ENCODE assay signal across 9 mouse cellular contexts in the genomic region with DNA sequence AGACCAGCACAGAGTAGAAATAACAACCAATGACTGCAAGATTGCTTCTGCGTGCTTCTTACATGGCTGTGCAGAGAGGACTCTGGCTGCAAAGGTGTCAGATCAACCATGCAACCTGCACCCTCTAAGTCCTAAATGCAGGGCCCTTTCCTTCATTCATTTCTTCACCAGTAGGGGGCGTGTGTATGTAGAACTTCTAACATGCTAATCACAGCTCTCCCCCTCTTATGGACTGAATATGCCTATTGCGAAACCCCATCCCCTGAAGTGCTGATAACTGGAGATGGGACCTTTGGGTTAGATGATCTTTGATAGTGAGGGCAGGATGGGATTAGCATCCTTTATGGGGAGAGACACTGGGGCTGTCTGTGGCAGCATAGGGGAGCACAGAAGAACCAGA.
DNase-seq lines count a peak whose midpoint lies in the region; ATAC-seq and TF ChIP-seq lines count a peak whose summit lies in the region.
"Had no signal": no experiment of that assay in that cellular context is flagged by ENCODE, and none has a peak within 500 bp of the region (broad histone marks: within the 10 kb centered on the region; RNA-seq: fewer than 3 reads in every experiment).

No protein-coding gene starts in this region.

- no peak overlapping the region for H3K4me2 ChIP-seq in kidney, embryonic 15.5 days
- no peak overlapping the region for H3K4me2 ChIP-seq in CH12.LX (ENCODE audit: insufficient read depth, low read depth, poor library complexity, severe bottlenecking)
- no peak overlapping the region for H3K4me2 ChIP-seq in midbrain, embryonic 16.5 days (ENCODE audit: low read length)

- H3K79me2 ChIP-seq in CH12.LX (replicated peaks; ENCODE audit: control insufficient read depth, extremely low read depth, insufficient read depth, poor library complexity, severe bottlenecking): no peaks in the 10 kb centered on the region

- H3K9me3 ChIP-seq in kidney, embryonic 15.5 days (replicated peaks): no peaks in the 10 kb centered on the region
- H3K9me3 ChIP-seq in CH12.LX (replicated peaks; ENCODE audit: low read length): no peaks in the 10 kb centered on the region
- H3K9me3 ChIP-seq in midbrain, embryonic 16.5 days (replicated peaks; ENCODE audit: control insufficient read depth, low read length, poor library complexity, severe bottlenecking): no peaks in the 10 kb centered on the region

- ATAC-seq in kidney, embryonic 15.5 days (replicated peaks; ENCODE audit: low FRiP score): no peak
- no peak for ATAC-seq in midbrain, embryonic 16.5 days

- no peak overlapping the region for H3K4me3 ChIP-seq in kidney, embryonic 15.5 days (replicated peaks)
- no peak overlapping the region for H3K4me3 ChIP-seq in CH12.LX (replicated peaks in 1 of 3; ENCODE audit: low read depth in 2 of 3, low read length in 2 of 3, poor library complexity in 1 of 3)
- no peak overlapping the region for H3K4me3 ChIP-seq in midbrain, embryonic 16.5 days (ENCODE audit: low read depth, low read length)

- H3K9ac ChIP-seq in kidney, embryonic 15.5 days: no peak overlapping the region
- H3K9ac ChIP-seq in CH12.LX (ENCODE audit: insufficient read depth, low read depth): no peak overlapping the region
- H3K9ac ChIP-seq in midbrain, embryonic 16.5 days (ENCODE audit: low read depth, low read length): no peak overlapping the region

- in situ Hi-C loops in CH12.LX (cut with MboI; ENCODE audit: low pct_ligation_motif_present, low pct_unique_long_range_greater_than_20kb, low sequenced_read_pairs): loop anchor here (10.0 kb wide), 1 partner anchor 319 kb away; no protein-coding TSS in a partner anchor

- TF ChIP-seq POLR2A in CH12.LX (IDR thresholded peaks at IDR 0.05; ENCODE audit: low read depth, low read length): no peak

- H3K4me1 ChIP-seq in kidney, embryonic 15.5 days: no peaks in the 10 kb centered on the region
- H3K4me1 ChIP-seq in CH12.LX (ENCODE audit: control insufficient read depth in 1 of 2, insufficient read depth in 2 of 2): peaks cover 20 to 48% of the 10 kb centered on the region in 2 experiments
- H3K4me1 ChIP-seq in midbrain, embryonic 16.5 days (ENCODE audit: control insufficient read depth, insufficient read depth, low read length): no peaks in the 10 kb centered on the region

- no peak for TF ChIP-seq EP300 in CH12.LX (IDR thresholded peaks at IDR 0.05; ENCODE audit: low read length)

- peak; percentile 23 for DNase-seq in kidney, adult 9 months
- peak; percentile 65 for DNase-seq in CH12.LX (ENCODE audit: extremely low read depth)
- peak; percentile 12 for DNase-seq in c-Kit-negative CD71-positive TER-119-positive erythroid progenitor cells, embryonic 14.5 days (ENCODE audit: low read depth, low spot score)
- DNase-seq in lung, postnatal 36 days: peak; percentile 51
- no peak for DNase-seq in ovary, adult 18-20 months (ENCODE audit: low spot score)
- DNase-seq in testis, postnatal 14 days (ENCODE audit: low spot score): no peak

- dilution Hi-C loops in CH12.LX (cut with MboI; ENCODE audit: extremely low pct_ligation_motif_present, extremely low pct_unique_long_range_greater_than_20kb, low sequenced_read_pairs): no loop called here

- peak; percentile 72 to 74 for TF ChIP-seq CTCF in CH12.LX (conservative IDR thresholded peaks at IDR 0.05 in 1 of 2, IDR thresholded peaks at IDR 0.05 in 1 of 2; ENCODE audit: low read depth in 2 of 2, low read length in 2 of 2)

- H3K27me3 ChIP-seq in kidney, embryonic 15.5 days: no peaks in the 10 kb centered on the region
- no peaks in the 10 kb centered on the region for H3K27me3 ChIP-seq in CH12.LX (replicated peaks)
- H3K27me3 ChIP-seq in midbrain, embryonic 16.5 days (ENCODE audit: control insufficient read depth, insufficient read depth, low read depth, low read length): no peaks in the 10 kb centered on the region

- H3K36me3 ChIP-seq in kidney, embryonic 15.5 days: no peaks in the 10 kb centered on the region
- H3K36me3 ChIP-seq in CH12.LX (replicated peaks in 1 of 2; ENCODE audit: control insufficient read depth in 1 of 2, insufficient read depth in 1 of 2, low read length in 1 of 2): peaks cover 0 to 5% of the 10 kb centered on the region in 2 experiments
- H3K36me3 ChIP-seq in midbrain, embryonic 16.5 days (ENCODE audit: control insufficient read depth, insufficient read depth, low read length): no peaks in the 10 kb centered on the region

- H3K27ac ChIP-seq in kidney, embryonic 15.5 days: no peak overlapping the region
- H3K27ac ChIP-seq in CH12.LX (ENCODE audit: insufficient read depth, low read depth): no peak overlapping the region
- H3K27ac ChIP-seq in midbrain, embryonic 16.5 days (ENCODE audit: low read length): no peak overlapping the region
- H3K27ac ChIP-seq: macrophage had no signal

- WGBS in kidney, embryonic 15.5 days: 66% methylated on average over 3 of the region's 3 CpGs
- 63% methylated on average over 3 of the region's 3 CpGs for WGBS in midbrain, embryonic 16.5 days

- peak; percentile 37 for TF ChIP-seq RAD21 in CH12.LX (IDR thresholded peaks at IDR 0.05; ENCODE audit: low read depth, low read length)

TF ChIP-seq in CH12.LX, 34 proteins besides CTCF, POLR2A, EP300 and RAD21:
- TF ChIP-seq SMC3 (IDR thresholded peaks at IDR 0.05; ENCODE audit: low read depth, low read length) (peak; percentile 43), USF2 (conservative IDR thresholded peaks at IDR 0.05; ENCODE audit: low read depth, low read length) (no peak), CHD1 (IDR thresholded peaks at IDR 0.05; ENCODE audit: low read depth, low read length) (no peak)

Comparison
In these comparisons a context has a peak if more than half of its experiments do, and no peak if none do; other contexts are left out.
1. DNase-seq: peak in kidney, adult 9 months (single experiment), CH12.LX (single experiment), c-Kit-negative CD71-positive TER-119-positive erythroid progenitor cells, embryonic 14.5 days (single experiment) and lung, postnatal 36 days (single experiment); none in ovary, adult 18-20 months (single experiment) and testis, postnatal 14 days (single experiment).